Mouse (Mus musculus): ENCODE measurements around the gene Bcar1. TPM values are rescaled to one million over a fixed set of nuclear protein-coding genes. Genes with fewer than 3 reads are reported as not detected.

Bcar1 gene
- polyA plus RNA-seq (2015; fragmentation: Nextera tagmentation; extraction: Ambion mirVana): 10.6 and 15.5 TPM in 2 replicates

GRCm38 (mm10) chr8:111743792-111744696 is at the start of gene Bcar1:
TSS of gene Bcar1 (minus strand) at chr8:111743809.

GRCm38 (mm10) chr8:111690960-111691445 is 52.6 kb downstream of the Bcar1 start, which contains the start of gene Ctrb1:
TSS of gene Ctrb1 (minus strand) at chr8:111691010.

Other genes with a start within 250 kb of the Bcar1 start
- gene Wdr59, start 221.7 kb downstream of the Bcar1 start, polyA plus RNA-seq (2015; fragmentation: Nextera tagmentation; extraction: Ambion mirVana): 3.1 and 3.2 TPM in 2 replicates
- 14.3 and 16.7 TPM in 2 replicates for gene Znrf1, start 207.7 kb downstream of the Bcar1 start, polyA plus RNA-seq (2015; fragmentation: Nextera tagmentation; extraction: Ambion mirVana)
- 0.17 and 0.25 TPM in 2 replicates for gene Ldhd, start 113.4 kb downstream of the Bcar1 start, polyA plus RNA-seq (2015; fragmentation: Nextera tagmentation; extraction: Ambion mirVana)
- 6.0 and 8.2 TPM in 2 replicates for gene Zfp1, start 100.4 kb downstream of the Bcar1 start, polyA plus RNA-seq (2015; fragmentation: Nextera tagmentation; extraction: Ambion mirVana)
- 131 and 329 TPM in 2 replicates for gene Ctrb1, start 52.8 kb downstream of the Bcar1 start, polyA plus RNA-seq (2015; fragmentation: Nextera tagmentation; extraction: Ambion mirVana)
- gene Cfdp1, start 110.5 kb upstream of the Bcar1 start, polyA plus RNA-seq (2015; fragmentation: Nextera tagmentation; extraction: Ambion mirVana): 109 and 110 TPM in 2 replicates
- gene Tmem170, start 132.9 kb upstream of the Bcar1 start, polyA plus RNA-seq (2015; fragmentation: Nextera tagmentation; extraction: Ambion mirVana): 4.6 and 5.2 TPM in 2 replicates
- not detected in 2 replicates for gene Chst5, start 166.6 kb upstream of the Bcar1 start, polyA plus RNA-seq (2015; fragmentation: Nextera tagmentation; extraction: Ambion mirVana)
- 2.8 and 3.3 TPM in 2 replicates for gene Tmem231, start 190.1 kb upstream of the Bcar1 start, polyA plus RNA-seq (2015; fragmentation: Nextera tagmentation; extraction: Ambion mirVana)
- 233 and 243 TPM in 2 replicates for gene Gabarapl2, start 196.9 kb upstream of the Bcar1 start, polyA plus RNA-seq (2015; fragmentation: Nextera tagmentation; extraction: Ambion mirVana)
- 4.4 and 4.8 TPM in 2 replicates for gene Adat1, start 248.5 kb upstream of the Bcar1 start, polyA plus RNA-seq (2015; fragmentation: Nextera tagmentation; extraction: Ambion mirVana)

Data from spleen, postnatal 0 days (tissue).